Mouse (Mus musculus) left cerebral cortex, postnatal 4 days (tissue): ENCODE measurements around the gene Hbb-bh2. TPM values are rescaled to one million over a fixed set of nuclear protein-coding genes. Genes with fewer than 3 reads are reported as not detected.
"Not testable (repeated sequence)": the region's sequence is repeated elsewhere in the genome, so short reads cannot be mapped to it uniquely, and the experiment has no call there.

Experiments
- DNase-seq: peaks from one replicate; pipeline ENCODE4 v3.0.0-alpha.2; 2022
- intact Hi-C: fragments of 180-260 bp; cut with DNase I; formaldehyde crosslinking; loops from one replicate; pipeline ENCODE4 v1.15.1; 2025
- total RNA-seq, 2 experiments: library from RNA; stranded (reverse); gene quantifications; 2 replicates each; pipeline ENCODE4 v1.2.3; 2021

Gene Hbb-bh2
- total RNA-seq, 2 experiments from 2014 or later = not detected

DNA sequence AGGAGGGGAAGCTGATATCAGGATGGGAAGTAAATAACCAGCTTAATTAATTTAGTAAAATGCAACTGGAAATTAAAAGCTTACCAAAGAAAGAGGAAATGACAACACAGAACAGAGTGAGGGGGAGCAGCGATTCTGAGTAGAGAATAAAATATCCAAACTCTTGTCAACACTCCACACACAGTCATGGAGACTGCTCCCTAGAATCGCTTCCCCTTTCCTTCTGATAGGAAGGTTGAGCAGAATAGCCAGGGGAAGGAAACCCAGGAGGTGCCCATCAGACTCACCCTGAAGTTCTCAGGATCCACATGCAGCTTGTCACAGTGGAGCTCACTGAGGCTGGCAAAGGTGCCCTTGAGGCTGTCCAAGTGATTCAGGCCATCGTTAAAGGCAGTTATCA, 27.2 kb downstream of the Hbb-bh2 start:
- DNase-seq, intact Hi-C loops: not testable (repeated sequence)

DNA sequence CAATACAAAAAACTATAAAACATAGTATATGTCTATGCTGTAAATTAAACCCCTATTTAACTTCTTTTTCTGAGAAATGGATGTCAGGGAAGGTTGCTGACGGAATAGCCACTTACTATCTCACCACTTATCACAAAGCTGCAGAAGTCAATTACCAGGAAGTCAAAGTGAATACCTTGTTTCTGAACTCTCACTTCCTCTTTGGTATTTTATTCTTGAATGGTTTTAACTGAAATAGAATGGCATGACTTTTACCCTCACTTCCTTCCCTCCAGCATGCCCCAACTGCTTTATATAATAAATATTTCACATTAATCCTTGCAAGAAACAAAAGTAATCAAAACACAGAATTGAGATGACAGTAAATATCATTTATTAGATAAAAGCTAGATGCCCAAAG, 28.1 kb downstream of the Hbb-bh2 start:
- no peak for DNase-seq

DNA sequence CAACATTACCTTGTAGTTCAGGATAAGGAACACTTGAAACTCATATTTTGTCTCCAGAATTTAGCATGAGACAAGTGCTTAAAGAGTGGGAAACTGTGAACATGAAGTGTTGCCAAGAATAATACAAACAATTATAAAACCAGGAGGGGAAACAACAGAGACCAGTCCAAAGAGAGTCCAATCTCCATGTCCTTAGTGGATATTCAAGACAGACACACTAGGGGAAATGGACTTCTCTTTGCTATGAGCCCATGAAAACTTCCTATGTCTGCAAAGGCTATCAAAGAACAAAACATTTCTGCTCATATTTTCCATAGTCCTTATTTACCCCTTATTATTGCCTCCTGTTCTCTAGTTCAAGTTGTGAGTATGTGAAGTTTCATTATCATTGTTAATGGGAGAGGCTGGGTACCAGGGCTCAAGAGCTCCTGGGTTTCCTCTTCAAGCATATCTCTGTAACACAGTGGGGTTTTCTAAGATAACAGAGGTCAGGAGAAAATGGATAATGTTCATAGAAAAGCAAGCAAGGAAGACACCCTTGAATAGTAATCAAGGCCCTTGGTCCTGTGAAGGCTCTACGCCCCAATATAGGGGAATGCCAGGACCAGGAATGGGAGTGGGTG, 29.0 kb downstream of the Hbb-bh2 start:
- intact Hi-C loops = no loop called here
- no peak for DNase-seq

More for the DNA sequence above, 28.1 kb downstream of the Hbb-bh2 start:
- intact Hi-C loops = no loop called here

DNA sequence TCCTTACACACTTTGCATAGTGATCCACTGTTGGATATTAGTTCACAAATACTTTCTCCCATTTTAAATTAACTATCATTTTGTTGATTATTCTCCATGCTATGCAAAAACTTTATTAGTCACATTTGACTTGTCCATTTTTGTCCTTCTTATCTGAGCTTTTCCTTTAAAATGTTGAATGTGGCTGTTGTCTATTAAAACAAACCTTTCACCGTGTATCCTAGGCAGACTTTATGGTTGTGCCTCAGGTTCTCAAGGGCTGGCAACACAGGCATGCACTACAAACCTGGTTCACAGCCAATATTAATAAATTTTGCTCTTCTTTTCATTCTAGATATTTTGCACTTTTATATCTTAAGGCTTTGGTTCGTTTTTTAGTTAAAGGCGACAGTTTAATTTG, 29.6 kb downstream of the Hbb-bh2 start:
- intact Hi-C loops = no loop called here
- DNase-seq = no peak

DNA sequence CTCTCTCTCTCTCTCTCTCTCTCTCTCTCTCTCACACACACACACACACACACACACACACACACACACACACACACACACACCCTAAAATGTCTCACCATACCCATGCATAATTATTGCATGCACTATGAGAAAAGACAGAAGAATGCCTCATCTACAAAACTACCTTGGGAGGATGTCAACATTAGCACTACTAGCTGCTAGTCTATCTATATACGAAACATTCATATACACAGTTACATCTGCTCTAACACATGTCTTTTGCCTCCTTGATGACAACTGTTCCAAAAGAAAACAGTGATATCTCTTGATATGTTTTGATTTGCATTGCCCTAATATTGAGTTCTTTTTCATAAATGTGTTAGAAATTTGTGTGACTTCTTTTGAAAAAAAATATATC, 30.0 kb downstream of the Hbb-bh2 start:
- intact Hi-C loops = no loop called here
- no peak for DNase-seq

DNA sequence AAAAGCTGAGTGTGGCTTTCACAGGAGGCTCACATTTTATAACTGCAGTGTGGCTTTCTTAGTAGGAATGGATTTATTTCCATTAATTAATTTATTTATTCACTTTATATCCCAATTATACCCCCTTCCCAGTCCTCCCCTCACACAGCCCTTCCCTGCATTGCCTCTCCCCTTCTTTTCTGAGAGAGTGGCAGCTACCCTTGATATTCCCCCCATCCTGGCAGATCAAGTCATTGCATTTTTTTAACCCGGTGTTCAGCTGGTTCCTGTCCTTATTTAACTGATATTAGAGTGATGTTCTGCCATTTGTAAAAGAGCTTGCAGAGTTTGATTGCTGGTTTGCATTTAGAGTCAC, 30.5 kb downstream of the Hbb-bh2 start:
- no peak for DNase-seq
- intact Hi-C loops = no loop called here

DNA sequence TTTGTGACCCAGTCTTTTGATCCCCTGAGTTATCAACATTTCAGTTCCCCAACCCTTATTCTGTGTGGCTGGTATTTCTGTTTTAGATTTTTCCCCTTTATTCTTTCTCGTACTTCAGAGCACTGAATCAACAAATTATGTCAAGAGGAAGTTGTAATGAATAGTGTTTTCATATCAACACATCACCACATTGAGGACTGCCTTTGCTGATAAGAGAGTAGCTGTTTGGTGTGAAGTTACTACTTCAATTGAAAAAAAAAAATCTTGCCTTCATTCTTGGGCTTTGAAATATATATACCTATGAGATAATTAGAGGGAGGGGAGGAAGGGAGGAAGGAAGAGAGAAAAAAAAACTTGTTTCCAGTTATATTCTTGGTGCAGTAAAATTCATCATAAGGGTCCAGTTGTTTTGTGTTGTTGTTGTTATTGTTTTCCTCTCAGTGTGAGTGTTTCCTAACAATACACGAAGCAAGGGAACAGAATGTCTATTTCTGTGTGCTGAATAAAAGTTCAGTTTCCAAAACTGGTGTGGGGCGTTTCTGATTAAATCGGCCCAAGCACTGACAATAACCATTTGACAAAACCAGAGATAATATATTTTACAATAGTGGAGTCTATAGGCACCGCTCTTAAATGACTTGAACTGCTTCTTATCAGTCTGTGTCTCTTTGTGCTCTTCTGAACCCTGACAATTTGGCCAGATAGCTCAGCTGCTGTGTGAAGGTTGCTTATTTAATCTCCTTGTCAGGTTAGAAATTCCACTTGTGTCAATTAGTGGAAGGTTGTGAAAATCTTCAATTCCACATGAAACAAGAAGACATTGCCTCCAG, 31.1 kb downstream of the Hbb-bh2 start:
- intact Hi-C loops = no loop called here
- no peak for DNase-seq

DNA sequence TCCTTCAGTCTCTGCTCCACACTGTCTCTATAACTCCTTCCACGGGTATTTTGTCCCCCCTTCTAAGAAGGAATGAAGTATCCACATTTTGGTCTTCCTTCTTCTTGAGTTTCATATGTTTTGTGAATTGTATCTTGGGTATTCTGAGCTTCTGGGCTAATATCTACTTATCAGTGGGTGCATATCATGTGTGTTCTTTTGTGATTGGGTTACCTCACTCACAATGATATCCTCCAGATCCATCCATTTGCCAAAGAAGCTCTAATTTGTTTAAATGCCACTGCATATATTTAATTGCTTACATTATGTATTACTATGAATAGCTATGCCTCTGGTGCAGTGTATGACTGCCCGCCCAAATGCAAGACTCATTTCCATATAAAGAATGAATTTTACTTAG, 32.2 kb downstream of the Hbb-bh2 start:
- intact Hi-C loops, DNase-seq: not testable (repeated sequence)

DNA sequence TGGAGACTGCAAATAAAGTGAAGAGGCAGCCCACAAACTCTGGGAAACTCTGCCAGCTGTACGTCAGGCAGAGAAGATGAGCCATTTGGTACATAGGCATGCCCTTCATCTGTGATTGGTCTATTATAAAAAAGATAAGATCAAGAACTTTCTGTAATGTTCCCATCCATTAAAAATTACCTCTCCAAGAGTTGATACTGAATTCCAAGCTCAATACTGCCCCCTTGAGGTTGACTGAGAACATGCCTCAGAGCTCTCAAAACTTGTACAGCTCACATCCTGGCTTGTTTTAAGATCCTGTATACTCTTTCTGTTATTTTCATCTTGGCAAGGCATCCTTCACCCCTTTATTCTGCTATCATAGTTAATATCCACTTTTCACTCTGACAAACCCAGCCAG, 33.5 kb downstream of the Hbb-bh2 start:
- intact Hi-C loops = no loop called here

DNA sequence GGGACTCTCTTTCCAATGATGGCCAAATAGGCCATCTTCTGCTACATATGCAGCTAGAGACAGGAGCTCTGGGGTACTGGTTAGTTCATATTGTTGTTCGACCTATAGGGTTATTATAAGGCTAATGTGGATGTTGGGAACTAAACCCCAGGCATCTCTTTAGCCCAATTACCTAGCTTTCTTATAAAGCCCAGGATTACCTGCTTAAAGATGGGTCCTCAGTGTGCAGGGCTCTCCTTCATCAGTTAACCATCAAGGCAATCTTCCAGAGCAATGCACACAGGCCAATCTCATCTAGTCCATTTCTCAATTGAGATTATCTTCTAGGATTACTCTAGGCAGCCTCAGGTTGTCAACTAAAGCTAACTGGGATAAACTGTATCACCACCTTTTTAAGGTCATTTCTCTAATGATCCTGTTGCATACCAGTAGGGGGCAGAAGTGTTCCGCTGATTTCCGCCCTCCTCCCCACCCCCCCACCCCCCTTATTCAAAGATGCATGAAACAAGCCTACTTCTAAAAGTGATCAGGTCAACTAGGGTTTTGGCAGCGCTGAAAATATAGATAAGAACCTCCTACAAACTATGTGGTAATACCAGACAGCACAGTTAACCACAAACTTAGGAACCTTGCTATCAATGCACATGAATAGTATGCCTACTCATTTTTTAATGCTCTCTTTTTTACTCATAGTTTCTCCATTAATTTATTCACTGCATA, 47.5 kb downstream of the Hbb-bh2 start:
- no peak for DNase-seq
- intact Hi-C loops = no loop called here

More for the DNA sequence above, 33.5 kb downstream of the Hbb-bh2 start:
- no peak for DNase-seq

DNA sequence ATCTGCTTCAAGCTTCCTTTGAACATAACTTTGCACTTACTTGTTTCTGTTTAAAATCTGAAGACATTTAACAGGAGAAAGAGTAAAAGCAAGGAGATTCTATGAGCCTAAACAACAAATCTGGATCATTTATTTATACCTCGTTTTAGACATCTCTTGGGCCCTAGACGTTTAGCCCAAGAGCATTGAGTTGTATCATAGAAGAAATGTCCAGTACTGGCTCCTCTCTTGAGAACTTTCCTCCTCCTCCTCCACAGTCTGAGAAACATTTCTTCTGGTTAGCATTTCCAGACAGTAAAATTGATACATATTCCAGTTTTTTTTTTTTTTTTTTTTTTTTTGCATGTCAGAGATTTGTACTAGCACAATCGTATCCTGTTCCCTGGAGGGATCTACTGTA, 48.6 kb downstream of the Hbb-bh2 start, which contains the start of gene Olfr67:
Olfr67 (minus strand) TSS at position 101 of the 400 bp plus-strand sequence.
- intact Hi-C loops = no loop called here
- DNase-seq = no peak

Other genes with a start within 250 kb of the Hbb-bh2 start
- not detected for gene Olfr619, start 239.9 kb downstream of the Hbb-bh2 start, total RNA-seq
- gene Olfr620, start 228.0 kb downstream of the Hbb-bh2 start, total RNA-seq = not detected
- not detected for gene Olfr622, start 197.8 kb downstream of the Hbb-bh2 start, total RNA-seq
- not detected for gene Olfr623, start 176.8 kb downstream of the Hbb-bh2 start, total RNA-seq
- gene Olfr624, start 169.3 kb downstream of the Hbb-bh2 start, total RNA-seq = under 1 TPM in 1 of 2 experiments, not detected in 1; 0.08 TPM
- not detected for gene Olfr625-ps1, start 157.8 kb downstream of the Hbb-bh2 start, total RNA-seq
- gene Olfr243, start 125.8 kb downstream of the Hbb-bh2 start, total RNA-seq = not detected
- gene Olfr628, start 110.1 kb downstream of the Hbb-bh2 start, total RNA-seq = not detected
- not detected for gene Olfr629, start 95.6 kb downstream of the Hbb-bh2 start, total RNA-seq
- not detected for gene Olfr630, start 83.2 kb downstream of the Hbb-bh2 start, total RNA-seq
- not detected for gene Olfr69, start 68.9 kb downstream of the Hbb-bh2 start, total RNA-seq
- not detected for gene Olfr68, start 60.8 kb downstream of the Hbb-bh2 start, total RNA-seq
- gene Olfr67, start 48.7 kb downstream of the Hbb-bh2 start, total RNA-seq = not detected
- gene Hbb-bt, start 26.5 kb downstream of the Hbb-bh2 start, total RNA-seq = 10 to 100 TPM in 1 of 2 experiments, 1 to 10 TPM in 1; 8.8 to 20.4 TPM
- 100 to 1,000 TPM in 1 of 2 experiments, 10 to 100 TPM in 1; 41.0 to 135 TPM for gene Hbb-bs, start 12.4 kb downstream of the Hbb-bh2 start, total RNA-seq
- gene Hbb-bh1, start 2.6 kb upstream of the Hbb-bh2 start, total RNA-seq = not detected
- gene Hbb-y, start 12.7 kb upstream of the Hbb-bh2 start, total RNA-seq = not detected
- gene Olfr66, start 45.7 kb upstream of the Hbb-bh2 start, total RNA-seq = not detected
- not detected for gene Olfr64, start 54.0 kb upstream of the Hbb-bh2 start, total RNA-seq
- gene Olfr65, start 63.0 kb upstream of the Hbb-bh2 start, total RNA-seq = not detected
- not detected for gene Olfr631, start 88.3 kb upstream of the Hbb-bh2 start, total RNA-seq
- gene Olfr632, start 93.8 kb upstream of the Hbb-bh2 start, total RNA-seq = not detected
- gene Olfr633, start 103.9 kb upstream of the Hbb-bh2 start, total RNA-seq = not detected
- gene Olfr635, start 130.6 kb upstream of the Hbb-bh2 start, total RNA-seq = under 1 TPM in 1 of 2 experiments, not detected in 1; 0.08 TPM
- not detected for gene Olfr638, start 158.2 kb upstream of the Hbb-bh2 start, total RNA-seq
- under 1 TPM; 0.10 to 0.38 TPM for gene Olfr639, start 176.8 kb upstream of the Hbb-bh2 start, total RNA-seq
- not detected for gene Olfr640, start 185.1 kb upstream of the Hbb-bh2 start, total RNA-seq
- not detected for gene Olfr641, start 194.9 kb upstream of the Hbb-bh2 start, total RNA-seq
- gene Olfr642, start 212.1 kb upstream of the Hbb-bh2 start, total RNA-seq = not detected
- not detected for gene 4930516K23Rik, start 220.9 kb upstream of the Hbb-bh2 start, total RNA-seq
- not detected for gene Olfr644, start 231.3 kb upstream of the Hbb-bh2 start, total RNA-seq
- gene Olfr645, start 244.9 kb upstream of the Hbb-bh2 start, total RNA-seq = not detected